Mouse (Mus musculus): ENCODE measurements around the gene Top3a. TPM values are rescaled to one million over a fixed set of nuclear protein-coding genes. Genes with fewer than 3 reads are reported as not detected.

The Top3a gene
- polyA plus RNA-seq, 1 experiment from 2014 or later = 5.9 TPM

DNA sequence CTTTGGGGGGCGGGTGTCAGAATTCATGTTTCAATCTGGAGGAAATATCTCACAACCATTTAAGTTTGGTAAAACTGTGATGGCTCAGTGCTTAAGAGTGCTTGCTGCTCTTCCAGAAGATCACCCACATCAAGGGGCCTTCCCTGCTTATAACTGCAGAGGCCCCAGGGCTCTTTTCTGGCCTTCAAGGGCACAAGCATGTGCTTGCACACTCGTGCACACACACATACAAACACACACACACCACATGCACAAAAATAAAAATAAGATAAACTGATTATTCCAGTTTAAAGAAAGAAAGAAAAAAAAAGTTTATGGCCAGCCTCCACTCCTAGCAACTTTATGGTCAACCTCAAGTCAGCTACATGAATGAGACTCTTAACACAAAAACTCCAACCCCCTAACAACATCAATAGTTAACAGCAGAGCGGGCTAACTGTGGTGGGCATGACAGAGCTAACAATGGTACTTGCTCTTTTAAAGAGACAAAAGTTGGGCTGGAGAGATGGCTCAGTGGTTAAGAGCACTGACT is 2.9 kb downstream of the Top3a start:
- H3K9ac ChIP-seq = no peak overlapping the region
- 69% methylated on average over 3 of the region's 3 CpGs for WGBS (ENCODE audit: insufficient replicate concordance)
- H3K9me3 ChIP-seq (replicated peaks) = no peaks in the 10 kb centered on the region
- H3K27ac ChIP-seq (replicated peaks) = no peak overlapping the region
- H3K4me2 ChIP-seq = peak overlapping the region; percentile 84; the same call in 1 of the 2 replicates
- ATAC-seq (ENCODE audit: insufficient read depth) = no peak
- H3K4me3 ChIP-seq (replicated peaks) = no peak overlapping the region
- peaks cover 10% of the 10 kb centered on the region for H3K36me3 ChIP-seq (replicated peaks)
- peaks cover 43% of the 10 kb centered on the region for H3K4me1 ChIP-seq (replicated peaks)
- H3K27me3 ChIP-seq = no peaks in the 10 kb centered on the region

- Histone ChIP-seq H3K9me3 (replicated peaks) (no peaks in the 10 kb centered on the region), H3K27me3 (no peaks in the 10 kb centered on the region), H3K36me3 (replicated peaks) (no peaks in the 10 kb centered on the region), H3K9ac (no peak overlapping the region), H3K4me1 (replicated peaks) (peaks cover 30% of the 10 kb centered on the region), H3K4me2 (no peak overlapping the region), H3K27ac (replicated peaks) (no peak overlapping the region), H3K4me3 (replicated peaks) (no peak overlapping the region)
- no peak for ATAC-seq (ENCODE audit: insufficient read depth)
- 70% methylated on average over 4 of the region's 4 CpGs for WGBS (ENCODE audit: insufficient replicate concordance)
These were observed 5.0 kb downstream of the Top3a start for GRCm38 (mm10) chr11:60772161-60772560.

DNA sequence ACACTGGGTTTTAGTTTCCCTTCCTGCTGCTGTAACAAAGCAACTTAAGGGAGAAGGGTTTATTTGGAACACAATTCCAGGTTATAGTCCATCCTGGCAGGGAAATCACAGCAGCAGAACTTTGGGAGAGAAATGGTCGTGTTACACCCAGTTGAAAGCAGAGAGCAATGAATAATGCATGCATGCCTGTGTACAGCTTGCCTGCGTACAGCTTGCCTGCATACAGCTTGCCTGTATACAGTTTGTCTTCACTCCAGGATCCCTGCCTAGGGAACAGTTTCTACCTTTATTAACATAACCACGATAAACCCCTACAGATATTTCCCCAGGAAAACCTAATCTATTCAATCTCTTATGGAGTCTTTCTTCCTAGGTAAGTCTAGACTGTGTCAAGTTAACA is 6.4 kb downstream of the Top3a start:
- no peak overlapping the region for H3K9ac ChIP-seq
- H3K27ac ChIP-seq (replicated peaks) = no peak overlapping the region
- no peak for ATAC-seq (ENCODE audit: insufficient read depth)
- no peak overlapping the region for H3K4me3 ChIP-seq (replicated peaks)
- no peaks in the 10 kb centered on the region for H3K36me3 ChIP-seq (replicated peaks)
- WGBS (ENCODE audit: insufficient replicate concordance) = 74% methylated on average over 3 of the region's 3 CpGs
- no peaks in the 10 kb centered on the region for H3K9me3 ChIP-seq (replicated peaks)
- H3K4me2 ChIP-seq = no peak overlapping the region
- H3K27me3 ChIP-seq = no peaks in the 10 kb centered on the region
- H3K4me1 ChIP-seq (replicated peaks) = peaks cover 25% of the 10 kb centered on the region

GRCm38 (mm10) chr11:60769322-60769721 is 7.8 kb downstream of the Top3a start:
- H3K4me2 ChIP-seq = no peak overlapping the region
- no peaks in the 10 kb centered on the region for H3K9me3 ChIP-seq (replicated peaks)
- H3K4me3 ChIP-seq (replicated peaks) = no peak overlapping the region
- no peak overlapping the region for H3K27ac ChIP-seq (replicated peaks)
- 0 out of 2 replicates have a peak, but pooled peaks cover 6% of the 10 kb centered on the region for H3K36me3 ChIP-seq (replicated peaks)
- WGBS (ENCODE audit: insufficient replicate concordance) = 39% methylated on average over 2 of the region's 2 CpGs
- ATAC-seq (ENCODE audit: insufficient read depth) = no peak
- no peaks in the 10 kb centered on the region for H3K27me3 ChIP-seq
- no peak overlapping the region for H3K9ac ChIP-seq
- H3K4me1 ChIP-seq (replicated peaks) = peaks cover 11% of the 10 kb centered on the region

GRCm38 (mm10) chr11:60766969-60767368 is 10.2 kb downstream of the Top3a start:
- no peak overlapping the region for H3K4me2 ChIP-seq
- no peak overlapping the region for H3K27ac ChIP-seq (replicated peaks)
- ATAC-seq (ENCODE audit: insufficient read depth) = no peak
- no peak overlapping the region for H3K9ac ChIP-seq
- no peaks in the 10 kb centered on the region for H3K9me3 ChIP-seq (replicated peaks)
- peaks cover 15% of the 10 kb centered on the region; the same call in 1 of the 2 replicates for H3K36me3 ChIP-seq (replicated peaks)
- H3K27me3 ChIP-seq = no peaks in the 10 kb centered on the region
- H3K4me3 ChIP-seq (replicated peaks) = no peak overlapping the region
- H3K4me1 ChIP-seq (replicated peaks) = peaks cover 5% of the 10 kb centered on the region; the same call in 1 of the 2 replicates
- 34% methylated on average over 4 of the region's 4 CpGs for WGBS (ENCODE audit: insufficient replicate concordance)

DNA sequence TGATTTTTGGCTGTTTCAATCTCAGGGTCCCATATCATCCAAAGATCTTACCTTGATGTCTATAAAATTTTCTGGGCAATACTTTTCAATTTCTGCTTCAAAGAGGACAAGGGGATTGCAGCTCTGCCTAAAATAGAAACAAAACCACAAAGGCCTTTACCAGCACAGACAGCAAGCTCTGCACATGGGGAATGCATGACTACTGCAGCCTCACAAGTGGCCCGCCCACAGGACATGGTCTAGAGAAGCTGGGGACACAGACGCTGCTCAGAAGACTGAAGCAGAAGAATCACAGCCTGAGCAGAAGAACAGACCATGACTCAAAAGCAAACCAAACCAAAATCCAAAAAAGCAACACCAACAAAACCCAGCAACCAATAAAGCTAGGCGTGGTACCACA is 15.5 kb downstream of the Top3a start:
- peaks cover 54% of the 10 kb centered on the region for H3K36me3 ChIP-seq (replicated peaks)

DNA sequence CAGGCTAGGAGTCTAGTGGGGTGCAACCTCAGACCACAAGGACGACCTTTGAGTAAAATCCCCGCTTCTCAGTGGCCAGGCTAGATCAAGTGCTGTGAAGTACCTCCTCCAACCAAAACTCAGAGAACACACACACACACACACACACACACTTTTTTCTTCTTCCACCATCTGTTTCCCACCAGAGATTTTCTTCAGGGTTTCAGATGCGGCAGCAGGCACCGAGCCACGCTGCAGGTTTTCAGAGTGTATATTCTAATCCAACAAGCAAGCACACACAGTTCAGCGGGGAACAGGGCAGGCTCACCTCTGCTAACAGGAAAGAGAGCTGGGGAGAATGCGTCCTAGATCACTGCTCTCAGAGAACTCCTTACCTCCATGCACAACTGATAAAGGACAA is 21.6 kb downstream of the Top3a start:
- no peak for ATAC-seq (ENCODE audit: insufficient read depth)
- Histone ChIP-seq H3K4me1 (replicated peaks) (no peaks in the 10 kb centered on the region), H3K9me3 (replicated peaks) (no peaks in the 10 kb centered on the region), H3K36me3 (replicated peaks) (peaks cover 84% of the 10 kb centered on the region), H3K9ac (no peak overlapping the region), H3K27me3 (no peaks in the 10 kb centered on the region), H3K4me2 (no peak overlapping the region), H3K27ac (replicated peaks) (no peak overlapping the region), H3K4me3 (replicated peaks) (no peak overlapping the region)
- WGBS (ENCODE audit: insufficient replicate concordance) = 83% methylated on average over 7 of the region's 7 CpGs

More for the DNA sequence above, 15.5 kb downstream of the Top3a start:
- no peaks in the 10 kb centered on the region for H3K9me3 ChIP-seq (replicated peaks)
- WGBS (ENCODE audit: insufficient replicate concordance) = 70% methylated on average over 3 of the region's 3 CpGs
- no peaks in the 10 kb centered on the region for H3K4me1 ChIP-seq (replicated peaks)
- no peaks in the 10 kb centered on the region for H3K27me3 ChIP-seq
- no peak overlapping the region for H3K4me2 ChIP-seq
- no peak overlapping the region for H3K27ac ChIP-seq (replicated peaks)
- ATAC-seq (ENCODE audit: insufficient read depth) = no peak
- no peak overlapping the region for H3K4me3 ChIP-seq (replicated peaks)
- no peak overlapping the region for H3K9ac ChIP-seq

DNA sequence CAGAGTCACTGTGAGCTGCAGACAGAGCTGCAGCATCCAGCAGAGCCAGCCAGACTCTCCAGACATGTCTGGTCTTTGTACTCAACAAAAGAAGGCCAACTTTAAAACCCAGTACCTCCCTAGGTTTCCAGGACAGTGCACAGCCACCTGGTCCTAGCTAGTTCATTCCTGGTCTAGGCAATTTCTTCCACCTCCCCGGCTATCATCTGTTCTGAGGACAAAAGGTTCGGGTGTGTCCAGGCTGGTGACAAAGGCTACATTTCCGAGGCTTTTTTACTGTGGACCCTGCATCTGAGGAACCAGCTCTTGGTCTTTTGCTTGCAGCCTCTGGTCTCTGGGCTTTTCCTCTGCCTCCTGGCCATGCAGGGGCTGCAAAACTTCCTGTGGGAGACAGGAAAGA is 36.8 kb downstream of the Top3a start:
- Histone ChIP-seq H3K27me3 (no peaks in the 10 kb centered on the region), H3K36me3 (replicated peaks) (peaks cover 55% of the 10 kb centered on the region), H3K27ac (replicated peaks) (no peak overlapping the region), H3K9ac (no peak overlapping the region), H3K4me2 (no peak overlapping the region), H3K9me3 (replicated peaks) (no peaks in the 10 kb centered on the region), H3K4me3 (replicated peaks) (no peak overlapping the region), H3K4me1 (replicated peaks) (peaks cover 13% of the 10 kb centered on the region; the same call in 1 of the 2 replicates)
- WGBS (ENCODE audit: insufficient replicate concordance) = 76% methylated on average over 3 of the region's 3 CpGs
- ATAC-seq (ENCODE audit: insufficient read depth) = no peak

GRCm38 (mm10) chr11:60737450-60737849 is 39.7 kb downstream of the Top3a start:
- Histone ChIP-seq H3K36me3 (replicated peaks) (peaks cover 32% of the 10 kb centered on the region), H3K27ac (replicated peaks) (0 out of 2 replicates have a peak overlapping the region, but pooled peaks have one; percentile 33), H3K9me3 (replicated peaks) (no peaks in the 10 kb centered on the region), H3K4me1 (replicated peaks) (peaks cover 13% of the 10 kb centered on the region; the same call in 1 of the 2 replicates), H3K4me2 (no peak overlapping the region), H3K27me3 (no peaks in the 10 kb centered on the region), H3K9ac (no peak overlapping the region), H3K4me3 (replicated peaks) (no peak overlapping the region)
- ATAC-seq (ENCODE audit: insufficient read depth) = 0 out of 2 replicates have a peak, but pooled peaks have one; percentile 49

DNA sequence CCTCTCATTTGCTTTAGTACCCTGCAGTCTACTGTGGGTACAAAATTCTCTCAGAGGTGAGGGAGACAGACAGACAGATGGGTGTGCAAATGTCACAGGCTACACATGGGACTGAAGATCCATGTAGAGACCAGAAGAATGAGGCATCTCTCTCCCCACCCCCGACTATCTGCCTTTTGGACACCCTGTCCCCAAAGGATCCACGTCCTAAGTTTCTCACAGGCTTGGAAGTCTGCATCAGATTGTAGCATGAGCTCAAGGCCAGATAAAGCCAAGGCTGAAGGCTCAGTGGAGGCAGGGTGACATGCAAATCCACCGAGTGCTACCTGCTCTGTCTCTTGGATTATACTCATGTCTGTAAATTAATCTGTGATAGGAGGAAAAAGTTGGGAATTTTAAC is 40.7 kb downstream of the Top3a start:
- ATAC-seq (ENCODE audit: insufficient read depth) = no peak
- H3K9ac ChIP-seq = no peak overlapping the region
- H3K36me3 ChIP-seq (replicated peaks) = peaks cover 22% of the 10 kb centered on the region
- H3K27me3 ChIP-seq = no peaks in the 10 kb centered on the region
- no peak overlapping the region for H3K4me2 ChIP-seq
- no peak overlapping the region for H3K4me3 ChIP-seq (replicated peaks)
- no peak overlapping the region for H3K27ac ChIP-seq (replicated peaks)
- peaks cover 13% of the 10 kb centered on the region; the same call in 1 of the 2 replicates for H3K4me1 ChIP-seq (replicated peaks)
- H3K9me3 ChIP-seq (replicated peaks) = no peaks in the 10 kb centered on the region
- WGBS (ENCODE audit: insufficient replicate concordance) = 61% methylated on average over 3 of the region's 3 CpGs

- Histone ChIP-seq H3K4me2 (no peak overlapping the region), H3K27ac (replicated peaks) (no peak overlapping the region), H3K4me1 (replicated peaks) (peaks cover 13% of the 10 kb centered on the region; the same call in 1 of the 2 replicates), H3K36me3 (replicated peaks) (peaks cover 12% of the 10 kb centered on the region; the same call in 1 of the 2 replicates), H3K4me3 (replicated peaks) (no peak overlapping the region), H3K27me3 (no peaks in the 10 kb centered on the region), H3K9ac (no peak overlapping the region), H3K9me3 (replicated peaks) (no peaks in the 10 kb centered on the region)
- WGBS (ENCODE audit: insufficient replicate concordance) = 72% methylated on average over 5 of the region's 5 CpGs
- no peak for ATAC-seq (ENCODE audit: insufficient read depth)
These were observed 42.0 kb downstream of the Top3a start for GRCm38 (mm10) chr11:60735191-60735590.

- ATAC-seq (ENCODE audit: insufficient read depth) = no peak
- WGBS (ENCODE audit: insufficient replicate concordance) = 57% methylated on average over 2 of the region's 2 CpGs
These were observed 43.0 kb downstream of the Top3a start for GRCm38 (mm10) chr11:60734206-60734605.

More at GRCm38 (mm10) chr11:60734206-60734605, 43.0 kb downstream of the Top3a start:
- Histone ChIP-seq H3K9ac (no peak overlapping the region), H3K4me1 (replicated peaks) (peaks cover 22% of the 10 kb centered on the region), H3K4me3 (replicated peaks) (no peak overlapping the region), H3K27ac (replicated peaks) (no peak overlapping the region), H3K27me3 (no peaks in the 10 kb centered on the region), H3K36me3 (replicated peaks) (0 out of 2 replicates have a peak, but pooled peaks cover 4% of the 10 kb centered on the region), H3K4me2 (no peak overlapping the region), H3K9me3 (replicated peaks) (no peaks in the 10 kb centered on the region)
